Mouse (Mus musculus): ENCODE measurements around the gene Susd6. TPM values are rescaled to one million over a fixed set of nuclear protein-coding genes. Genes with fewer than 3 reads are reported as not detected.

Susd6 gene
- total RNA-seq (2023): 10 to 100 TPM; 79.1 to 81.9 TPM

GRCm38 (mm10) chr12:80789849-80790694, at the start of gene Susd6:
TSS of gene Susd6 (plus strand) at chr12:80790510.

DNA sequence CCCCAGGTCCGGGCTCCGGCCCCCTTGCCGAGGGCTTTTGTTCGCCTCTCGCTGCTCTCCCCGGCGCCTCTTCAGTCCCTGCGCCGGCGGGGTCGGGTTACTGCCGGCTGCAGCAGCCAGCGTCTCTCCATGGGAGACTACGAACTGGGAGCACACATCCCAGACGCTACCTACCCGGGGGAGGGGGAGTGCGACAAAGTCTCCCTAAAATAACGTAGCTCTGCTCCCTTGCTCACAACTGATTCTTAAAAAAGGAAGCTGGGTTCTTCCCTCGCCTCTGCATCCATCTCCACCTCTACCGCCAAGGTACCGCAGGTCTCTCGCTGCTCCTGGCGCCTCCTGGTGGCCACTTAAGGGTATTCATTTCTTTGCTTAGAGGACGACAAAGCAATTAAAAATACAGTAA, 29.9 kb upstream of the Susd6 start, which contains the start of gene Ccdc177:
TSS of gene Ccdc177 (minus strand) at position 292 of the 406 bp plus-strand sequence.

Other genes starting within 250 kb of the Susd6 start
- gene Slc39a9, start 146.6 kb upstream of the Susd6 start, total RNA-seq (2023): 10 to 100 TPM; 15.7 to 18.0 TPM
- 10 to 100 TPM; 24.2 to 28.9 TPM for gene Erh, start 146.2 kb upstream of the Susd6 start, total RNA-seq (2023)
- gene Plekhd1, start 97.9 kb upstream of the Susd6 start, total RNA-seq (2023): under 1 TPM in 1 of 2 experiments, not detected in 1; 0.18 TPM
- not detected for gene Ccdc177, start 29.8 kb upstream of the Susd6 start, total RNA-seq (2023)
- 100 to 1,000 TPM; 769 to 835 TPM for gene Srsf5, start 155.0 kb downstream of the Susd6 start, total RNA-seq (2023)
- gene Slc10a1, start 178.2 kb downstream of the Susd6 start, total RNA-seq (2023): not detected
- gene Smoc1, start 236.3 kb downstream of the Susd6 start, total RNA-seq (2023): under 1 TPM; 0.35 to 0.40 TPM